Mouse (Mus musculus) neural tube, embryonic 11.5 days (tissue): Measurements from ENCODE around the gene Rrp8. TPM values are rescaled to one million over a fixed set of nuclear protein-coding genes. Genes with fewer than 3 reads are reported as not detected.

Experiments
- ATAC-seq: fragments of 200-750 bp; cut with Nextera tagmentation; 2 replicates; pipeline ENCODE4 v1.8.0; 2017; ENCODE audit warnings: moderate number of reproducible peaks, mild to moderate bottlenecking, moderate TSS enrichment, moderate library complexity; ENCODE audit not compliant: insufficient read depth, low FRiP score, low TSS enrichment
- DNase-seq: peaks from one replicate; pipeline ENCODE4 v3.0.0-alpha.2; 2015; ENCODE audit warnings: low spot score
- H3K27ac ChIP-seq: fragments of 300-500 bp; sonication (generic); 2 replicates; pipeline ENCODE4 v1.5.1; 2014; ENCODE audit warnings: low read depth, mild to moderate bottlenecking, low read length
- H3K27me3 ChIP-seq: fragments of 300-500 bp; sonication (generic); 2 replicates; pipeline ENCODE4 v1.6.1; 2014; ENCODE audit warnings: mild to moderate bottlenecking, low read length, mixed read lengths; ENCODE audit not compliant: control insufficient read depth, insufficient read depth
- H3K36me3 ChIP-seq: fragments of 300-500 bp; sonication (generic); 2 replicates; pipeline ENCODE4 v1.6.1; 2014; ENCODE audit warnings: mild to moderate bottlenecking, low read length, moderate library complexity, mixed read lengths; ENCODE audit not compliant: control insufficient read depth, insufficient read depth
- H3K4me1 ChIP-seq: fragments of 300-500 bp; sonication (generic); 2 replicates; pipeline ENCODE4 v1.6.1; 2014; ENCODE audit warnings: low read length, mixed read lengths; ENCODE audit not compliant: control insufficient read depth, insufficient read depth
- H3K4me2 ChIP-seq: fragments of 300-500 bp; sonication (generic); 2 replicates; pipeline ENCODE4 v1.6.1; 2014; ENCODE audit warnings: low read depth, mild to moderate bottlenecking, moderate library complexity
- H3K4me3 ChIP-seq: fragments of 300-500 bp; sonication (generic); 2 replicates; pipeline ENCODE4 v1.5.1; 2014; ENCODE audit warnings: low read depth, low read length
- H3K9ac ChIP-seq: fragments of 300-500 bp; sonication (generic); 2 replicates; pipeline ENCODE4 v1.6.1; 2014; ENCODE audit warnings: mild to moderate bottlenecking, low read length
- H3K9me3 ChIP-seq: fragments of 300-500 bp; sonication (generic); 2 replicates; pipeline ENCODE4 v1.6.1; 2016; ENCODE audit warnings: low read length; ENCODE audit not compliant: control insufficient read depth
- WGBS: fragments of 180-500 bp; shearing (Covaris S2); extraction: QIAGEN DNeasy Blood & Tissue Kit; methylation state at CpG from one replicate; pipeline ENCODE4 v1.1.7; 2014; 5-methylcytosine and 5-hydroxymethylcytosine counted together
- polyA plus RNA-seq: library from polyadenylated mRNA; unstranded; fragments of >200 nt; fragmentation: Nextera tagmentation; extraction: Ambion mirVana; gene quantifications from 2 replicates; pipeline ENCODE4 v1.2.1, GENCODE M21; 2014

Rrp8 gene
- 37.5 and 50.7 TPM in 2 replicates for polyA plus RNA-seq

- WGBS, result 1% methylated on average over 30 of the region's 30 CpGs
- ATAC-seq (no peak; the same call in 1 of the 2 replicates), DNase-seq (no peak)
- H3K9ac ChIP-seq, result peak within 1 kb of the TSS; percentile 85
- no peaks in the 10 kb centered on the region for H3K27me3 ChIP-seq
- H3K4me3 ChIP-seq, result peak within 1 kb of the TSS; percentile 76
- peak within 1 kb of the TSS; percentile 64 for H3K27ac ChIP-seq
- H3K9me3 ChIP-seq, result no peaks in the 10 kb centered on the region
- H3K4me1 ChIP-seq, result peaks cover 5% of the 10 kb centered on the region
- peak within 1 kb of the TSS; percentile 66 for H3K4me2 ChIP-seq
- H3K36me3 ChIP-seq, result peaks cover 6% of the 10 kb centered on the region
These were observed at the start of gene Rrp8 for GRCm38 (mm10) chr7:105736911-105737521. Rrp8 (minus strand) TSS chr7:105737385.

GRCm38 (mm10) chr7:105786506-105787284 lies 49.5 kb upstream of the Rrp8 start:
- peak; percentile 57 for DNase-seq
- peak overlapping the region; percentile 99 for H3K9ac ChIP-seq
- H3K4me1 ChIP-seq, result peaks cover 22% of the 10 kb centered on the region
- 5% methylated on average over 19 of the region's 20 CpGs for WGBS
- H3K9me3 ChIP-seq, result no peaks in the 10 kb centered on the region
- peak overlapping the region; percentile 91 for H3K4me3 ChIP-seq
- H3K27ac ChIP-seq, result peak overlapping the region; percentile 93
- ATAC-seq, result peak; percentile 73
- 0 out of 2 replicates have a peak, but pooled peaks cover 2% of the 10 kb centered on the region for H3K36me3 ChIP-seq
- H3K4me2 ChIP-seq, result peak overlapping the region; percentile 63
- no peaks in the 10 kb centered on the region for H3K27me3 ChIP-seq

GRCm38 (mm10) chr7:105784556-105784955 lies 47.4 kb upstream of the Rrp8 start:
- Histone ChIP-seq H3K4me3 (no peak overlapping the region), H3K4me1 (peaks cover 22% of the 10 kb centered on the region), H3K4me2 (peak overlapping the region; percentile 21), H3K27ac (no peak overlapping the region), H3K9me3 (no peaks in the 10 kb centered on the region), H3K36me3 (peaks cover 6% of the 10 kb centered on the region; the same call in 1 of the 2 replicates), H3K9ac (no peak overlapping the region; the same call in 1 of the 2 replicates), H3K27me3 (no peaks in the 10 kb centered on the region)
- ATAC-seq (no peak), DNase-seq (peak; percentile 23)
- WGBS, result 12% methylated on average over 4 of the region's 4 CpGs

- Histone ChIP-seq H3K4me2 (no peak overlapping the region), H3K27me3 (no peaks in the 10 kb centered on the region), H3K9me3 (no peaks in the 10 kb centered on the region), H3K9ac (no peak overlapping the region), H3K27ac (no peak overlapping the region), H3K4me1 (peaks cover 24% of the 10 kb centered on the region), H3K36me3 (peaks cover 6% of the 10 kb centered on the region; the same call in 1 of the 2 replicates), H3K4me3 (no peak overlapping the region)
- 53% methylated on average over 4 of the region's 4 CpGs for WGBS
- DNase-seq (no peak), ATAC-seq (no peak)
These were observed 46.7 kb upstream of the Rrp8 start for GRCm38 (mm10) chr7:105783861-105784260.

DNA sequence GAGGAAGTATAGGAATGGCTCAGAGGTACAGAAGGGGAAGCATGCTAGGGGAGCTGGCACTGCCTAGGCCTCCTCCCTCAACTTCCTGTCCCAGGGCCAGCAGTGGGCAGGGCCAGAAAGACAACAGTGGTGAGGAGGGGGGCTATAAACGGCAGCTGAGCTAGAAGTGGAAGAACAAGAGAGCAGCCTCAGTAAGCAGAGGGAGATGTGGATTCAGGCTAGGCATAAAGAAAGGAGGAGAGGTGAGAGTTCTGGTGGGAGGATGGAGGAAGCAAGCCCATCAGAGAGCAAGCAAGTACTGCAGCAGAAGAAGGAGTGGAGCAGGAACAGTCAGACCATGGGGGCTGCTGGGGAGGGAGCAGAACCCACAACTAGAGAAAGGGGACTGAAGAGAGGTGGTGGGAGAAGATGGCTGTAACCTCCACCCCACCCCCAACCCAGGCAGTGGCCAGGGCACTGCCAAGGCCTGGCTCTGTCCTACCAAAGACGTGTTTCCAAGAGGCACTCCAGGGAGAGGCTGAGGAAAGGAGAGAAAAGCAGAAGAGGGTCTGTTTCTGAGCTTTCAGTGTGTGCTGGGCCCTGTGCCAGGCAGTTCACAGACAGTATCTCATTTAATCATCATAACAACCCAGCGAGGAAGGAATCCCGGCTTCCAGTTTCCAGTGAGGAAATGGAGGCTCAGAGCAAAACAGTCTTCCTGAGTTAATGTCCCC lies 41.5 kb upstream of the Rrp8 start:
- Histone ChIP-seq H3K4me3 (no peak overlapping the region), H3K4me2 (peak overlapping the region; percentile 26), H3K4me1 (peaks cover 14% of the 10 kb centered on the region), H3K36me3 (peaks cover 6% of the 10 kb centered on the region; the same call in 1 of the 2 replicates), H3K27ac (peak overlapping the region; percentile 31), H3K9me3 (no peaks in the 10 kb centered on the region), H3K27me3 (no peaks in the 10 kb centered on the region), H3K9ac (peak overlapping the region; percentile 36; the same call in 1 of the 2 replicates)
- ATAC-seq, result peak; percentile 45; the same call in 1 of the 2 replicates
- DNase-seq, result peak; percentile 35
- WGBS, result 28% methylated on average over 4 of the region's 4 CpGs

DNA sequence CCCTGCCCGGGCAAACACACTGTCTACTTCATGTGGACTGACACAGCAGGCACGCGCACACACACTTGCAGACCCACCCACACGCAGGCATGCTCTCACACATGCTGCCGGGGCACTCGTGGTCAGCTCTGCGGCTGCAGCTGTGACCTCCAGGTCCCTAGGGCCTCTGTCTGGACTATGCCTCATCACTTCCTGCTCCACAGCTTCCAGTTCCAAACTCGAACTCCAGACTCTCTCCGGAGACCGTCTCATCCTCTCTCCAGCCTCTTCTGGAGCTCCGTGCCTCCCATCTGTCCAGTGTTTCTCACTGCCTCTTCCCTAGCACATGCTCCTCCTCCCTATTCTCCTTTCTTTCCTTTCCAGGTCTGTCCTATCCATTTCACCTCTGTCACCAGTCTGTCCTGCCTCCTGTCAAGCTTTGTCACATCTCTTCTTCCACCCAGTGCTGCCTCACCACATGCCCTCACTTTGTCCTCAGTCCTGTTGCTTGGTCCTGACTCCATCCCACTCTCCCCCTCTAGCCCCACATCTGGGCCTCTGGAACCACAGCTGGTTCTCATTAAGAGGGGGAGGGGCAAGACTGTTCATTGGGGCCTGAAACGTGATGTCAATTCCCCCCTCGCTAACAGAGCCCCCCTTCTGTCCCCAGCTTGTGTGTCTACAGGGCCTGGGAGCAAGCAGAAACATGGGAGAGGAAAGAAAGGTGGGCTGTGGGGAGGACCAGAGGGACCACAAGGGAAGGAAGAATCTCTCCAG lies 40.8 kb upstream of the Rrp8 start:
- Histone ChIP-seq H3K4me1 (peaks cover 14% of the 10 kb centered on the region), H3K9ac (peak overlapping the region; percentile 36; the same call in 1 of the 2 replicates), H3K4me3 (peak overlapping the region; percentile 3; the same call in 1 of the 2 replicates), H3K27me3 (no peaks in the 10 kb centered on the region), H3K9me3 (no peaks in the 10 kb centered on the region), H3K27ac (peak overlapping the region; percentile 31), H3K4me2 (peak overlapping the region; percentile 26), H3K36me3 (peaks cover 7% of the 10 kb centered on the region; the same call in 1 of the 2 replicates)
- WGBS, result 42% methylated on average over 13 of the region's 13 CpGs
- DNase-seq, result peak; percentile 66
- ATAC-seq, result peak; percentile 38

DNA sequence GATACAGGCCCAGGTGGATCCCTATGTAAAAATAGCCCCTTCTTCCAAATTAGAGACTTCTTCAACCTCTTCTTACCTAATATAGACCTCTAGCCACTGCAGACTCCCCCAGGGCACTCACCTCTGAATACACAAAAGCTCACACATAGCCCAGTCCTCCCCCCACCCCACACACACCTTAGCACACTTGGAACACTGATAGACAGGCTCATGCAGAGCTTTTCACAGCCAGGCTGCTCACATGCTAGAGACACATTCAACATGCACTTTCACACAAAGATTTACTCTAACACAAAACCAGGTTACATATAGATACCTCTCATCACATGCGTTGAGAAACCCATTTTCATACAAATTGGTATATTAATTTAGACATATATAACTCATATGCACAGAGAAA lies 40.1 kb upstream of the Rrp8 start:
- Histone ChIP-seq H3K27me3 (no peaks in the 10 kb centered on the region), H3K9me3 (no peaks in the 10 kb centered on the region), H3K36me3 (peaks cover 13% of the 10 kb centered on the region), H3K9ac (no peak overlapping the region), H3K4me1 (peaks cover 14% of the 10 kb centered on the region), H3K4me3 (no peak overlapping the region), H3K4me2 (no peak overlapping the region; the same call in 1 of the 2 replicates), H3K27ac (no peak overlapping the region)
- ATAC-seq, result no peak
- 89% methylated on average over 1 of the region's 1 CpGs for WGBS
- no peak for DNase-seq

DNA sequence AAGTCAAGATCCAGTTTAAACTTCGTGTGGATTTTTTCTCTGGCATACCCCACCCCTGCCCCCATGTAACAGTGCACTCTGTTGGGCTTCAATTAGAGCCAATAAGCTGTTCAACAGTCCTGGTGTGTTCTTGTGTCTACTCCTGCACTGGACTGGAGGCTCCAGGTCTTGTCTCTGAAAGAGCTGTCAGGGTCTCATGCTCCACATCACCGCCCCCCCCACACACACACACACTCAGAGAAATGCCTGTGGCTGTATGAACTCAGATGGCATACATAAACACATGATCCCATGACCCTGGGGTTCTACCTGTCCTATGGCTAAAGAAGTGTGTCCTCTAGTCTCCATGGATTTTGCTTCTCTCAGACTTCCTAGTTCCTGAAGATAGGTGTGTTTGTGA lies 38.8 kb upstream of the Rrp8 start:
- Histone ChIP-seq H3K9me3 (no peaks in the 10 kb centered on the region), H3K27ac (no peak overlapping the region), H3K9ac (no peak overlapping the region), H3K36me3 (peaks cover 18% of the 10 kb centered on the region), H3K4me3 (no peak overlapping the region), H3K4me2 (no peak overlapping the region), H3K4me1 (peaks cover 14% of the 10 kb centered on the region), H3K27me3 (no peaks in the 10 kb centered on the region)
- ATAC-seq, result no peak
- no peak for DNase-seq
- WGBS, result 93% methylated on average over 2 of the region's 2 CpGs
